Mouse (Mus musculus) activated CD4-positive, CD25-positive, alpha-beta regulatory T cell, adult 4 months (primary cell): ENCODE data around the gene Toe1. TPM values are rescaled to one million over a fixed set of nuclear protein-coding genes. Genes with fewer than 3 reads are reported as not detected.

ENCODE experiments used
- ATAC-seq: one replicate; pipeline ENCODE4 v1.8.0; 2017
- polyA plus RNA-seq, 2 experiments: library from polyadenylated mRNA; unstranded; fragments of 100-300 nt; shearing (Covaris generic); gene quantifications; one replicate each; pipeline ENCODE4 v1.2.1; 2017

Toe1 gene
- polyA plus RNA-seq, 2 experiments from 2014 or later = 23.7 to 29.3 TPM

GRCm38 (mm10) chr4:116788956-116789355 is 18.5 kb downstream of the Toe1 start:
- ATAC-seq = peak; percentile 68

- ATAC-seq = no peak
Measured at GRCm38 (mm10) chr4:116787985-116788760, 19.3 kb downstream of the Toe1 start.

DNA sequence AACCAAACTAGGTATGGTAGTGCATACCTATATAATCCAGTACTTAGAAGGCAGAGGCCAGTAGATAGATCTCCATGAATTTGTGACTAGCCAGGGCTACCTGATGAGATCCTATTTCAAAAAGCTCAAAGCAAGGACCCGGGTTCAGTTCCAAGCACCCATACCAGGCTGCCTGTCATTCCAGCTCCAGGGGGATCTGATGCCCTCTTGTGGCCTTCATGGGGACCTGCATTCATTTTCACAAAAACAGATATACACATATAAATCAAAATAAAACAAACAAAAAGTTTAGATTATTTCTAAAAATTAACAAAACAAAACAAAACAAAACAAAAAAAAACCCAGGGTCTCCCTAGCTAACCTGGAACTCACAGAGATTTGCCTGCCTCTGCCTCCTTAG is 20.9 kb downstream of the Toe1 start:
- no peak for ATAC-seq

- ATAC-seq = no peak
Measured at GRCm38 (mm10) chr4:116782171-116782570, 25.3 kb downstream of the Toe1 start.

GRCm38 (mm10) chr4:116781366-116781765 is 26.1 kb downstream of the Toe1 start:
- no peak for ATAC-seq

GRCm38 (mm10) chr4:116780541-116780940 is 26.9 kb downstream of the Toe1 start:
- ATAC-seq = no peak

GRCm38 (mm10) chr4:116777079-116777478 is 30.4 kb downstream of the Toe1 start:
- no peak for ATAC-seq

DNA sequence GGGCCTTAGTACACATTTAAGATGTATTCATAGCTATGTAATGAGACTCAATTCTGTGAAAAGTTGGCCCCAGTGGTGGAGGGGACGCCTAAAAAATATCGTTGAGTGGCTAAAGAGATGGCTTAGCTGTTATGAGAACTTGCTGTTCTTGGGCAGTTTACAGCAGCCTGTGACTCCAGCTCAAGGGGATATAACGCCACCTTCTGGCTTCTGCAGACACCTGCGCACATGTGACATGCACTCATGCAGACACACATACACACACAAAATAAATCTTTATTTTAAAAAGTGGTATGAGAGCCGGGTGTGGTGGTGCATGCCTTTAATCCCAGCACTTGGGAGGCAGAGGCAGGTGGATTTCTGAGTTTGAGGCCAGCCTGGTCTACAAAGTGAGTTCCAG is 31.0 kb downstream of the Toe1 start:
- ATAC-seq = no peak

GRCm38 (mm10) chr4:116769060-116769459 is 38.4 kb downstream of the Toe1 start:
- no peak for ATAC-seq

DNA sequence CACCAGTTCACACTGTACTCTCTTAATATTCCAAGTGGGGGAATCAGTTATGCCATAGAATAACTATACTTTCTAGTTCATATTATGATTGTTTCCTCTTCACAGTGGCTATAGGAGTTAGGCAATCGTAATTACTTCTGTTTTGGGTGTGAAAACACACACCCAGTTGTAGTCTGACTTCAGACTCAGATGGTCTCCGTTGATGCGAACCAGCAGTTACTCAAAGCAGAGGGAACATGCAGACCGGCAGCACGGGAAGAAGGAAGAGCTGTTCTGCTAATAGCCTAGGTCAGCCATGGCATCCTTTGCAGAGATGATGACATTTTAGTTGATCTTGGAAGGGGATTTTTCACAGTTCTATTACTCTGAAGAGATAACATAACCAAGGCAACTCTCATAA is 38.9 kb downstream of the Toe1 start:
- no peak for ATAC-seq

- ATAC-seq = no peak
Measured at GRCm38 (mm10) chr4:116764001-116764400, 43.4 kb downstream of the Toe1 start.

GRCm38 (mm10) chr4:116761914-116762313 is 45.5 kb downstream of the Toe1 start:
- no peak for ATAC-seq

DNA sequence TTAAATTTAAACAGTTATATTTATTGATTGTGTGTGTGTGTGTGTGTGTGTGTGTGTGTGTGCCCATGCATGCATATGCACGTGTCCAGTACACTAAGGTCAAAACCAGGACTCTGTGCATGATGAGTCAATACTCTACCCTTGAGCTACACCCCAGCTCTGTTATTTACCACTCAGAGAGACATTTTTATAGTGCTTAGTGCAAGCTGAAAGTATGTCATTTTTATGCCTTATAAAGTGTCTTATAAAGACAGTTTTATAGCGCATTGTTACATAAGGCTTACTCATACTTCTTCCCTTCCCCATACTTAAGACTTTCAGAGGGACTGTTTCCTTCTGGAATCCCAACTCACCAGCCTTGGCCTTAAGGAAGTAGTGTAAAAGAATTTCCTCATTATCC is 57.7 kb downstream of the Toe1 start:
- ATAC-seq = no peak

Other genes starting within 250 kb of the Toe1 start
- 100 to 1,000 TPM in 1 of 2 experiments, 10 to 100 TPM in 1; 88.7 to 103 TPM for gene Gpbp1l1, start 250.0 kb downstream of the Toe1 start, polyA plus RNA-seq
- gene Ccdc17, start 211.0 kb downstream of the Toe1 start, polyA plus RNA-seq = 10 to 100 TPM in 1 of 2 experiments, 1 to 10 TPM in 1; 9.2 to 15.3 TPM
- gene Nasp, start 179.7 kb downstream of the Toe1 start, polyA plus RNA-seq = 10 to 100 TPM; 62.2 to 66.1 TPM
- gene Akr1a1, start 156.0 kb downstream of the Toe1 start, polyA plus RNA-seq = 100 to 1,000 TPM; 314 to 333 TPM
- gene Prdx1, start 122.1 kb downstream of the Toe1 start, polyA plus RNA-seq = 100 to 1,000 TPM; 840 to 842 TPM
- 1 to 10 TPM; 3.9 to 4.9 TPM for gene Mmachc, start 99.2 kb downstream of the Toe1 start, polyA plus RNA-seq
- gene Ccdc163, start 99.1 kb downstream of the Toe1 start, polyA plus RNA-seq = 10 to 100 TPM; 33.7 to 39.5 TPM
- 1 to 10 TPM; 3.8 to 5.4 TPM for gene Tesk2, start 86.7 kb downstream of the Toe1 start, polyA plus RNA-seq
- 10 to 100 TPM in 1 of 2 experiments, 1 to 10 TPM in 1; 9.2 to 15.0 TPM for gene Mutyh, start 83 bp upstream of the Toe1 start, polyA plus RNA-seq
- under 1 TPM; 0.70 to 0.85 TPM for gene Hpdl, start 14.1 kb upstream of the Toe1 start, polyA plus RNA-seq
- not detected for gene Zswim5, start 69.7 kb upstream of the Toe1 start, polyA plus RNA-seq
- 10 to 100 TPM; 72.8 to 88.2 TPM for gene Urod, start 186.8 kb upstream of the Toe1 start, polyA plus RNA-seq
- 1 to 10 TPM; 6.5 to 7.2 TPM for gene Hectd3, start 187.7 kb upstream of the Toe1 start, polyA plus RNA-seq
- 10 to 100 TPM; 28.4 to 29.5 TPM for gene Eif2b3, start 211.8 kb upstream of the Toe1 start, polyA plus RNA-seq